Mouse (Mus musculus) midbrain, embryonic 12.5 days (tissue): Measurements from ENCODE around the gene Myh14. TPM values are rescaled to one million over a fixed set of nuclear protein-coding genes. Genes with fewer than 3 reads are reported as not detected.

Source experiments
- ATAC-seq: fragments of 200-750 bp; cut with Nextera tagmentation; 2 replicates; pipeline ENCODE4 v1.8.0; 2017; ENCODE audit warnings: low read depth, moderate TSS enrichment, moderate library complexity; ENCODE audit not compliant: low FRiP score
- H3K27ac ChIP-seq: fragments of 300-500 bp; sonication (generic); replicated peaks from 2 replicates; pipeline ENCODE4 v1.5.1; 2016; ENCODE audit warnings: mild to moderate bottlenecking
- H3K27me3 ChIP-seq: fragments of 300-500 bp; sonication (generic); 2 replicates; pipeline ENCODE4 v1.6.1; 2016; ENCODE audit warnings: mild to moderate bottlenecking
- H3K36me3 ChIP-seq: fragments of 300-500 bp; sonication (generic); 2 replicates; pipeline ENCODE4 v1.6.1; 2016
- H3K4me1 ChIP-seq: fragments of 300-500 bp; sonication (generic); 2 replicates; pipeline ENCODE4 v1.6.1; 2016
- H3K4me2 ChIP-seq: fragments of 300-500 bp; sonication (generic); replicated peaks from 2 replicates; pipeline ENCODE4 v1.6.1; 2016; ENCODE audit warnings: mild to moderate bottlenecking, moderate library complexity
- H3K4me3 ChIP-seq: fragments of 300-500 bp; sonication (generic); 2 replicates; pipeline ENCODE4 v1.5.1; 2016; ENCODE audit warnings: mild to moderate bottlenecking
- H3K9ac ChIP-seq: fragments of 300-500 bp; sonication (generic); replicated peaks from 2 replicates; pipeline ENCODE4 v1.6.1; 2016; ENCODE audit warnings: mild to moderate bottlenecking, moderate library complexity
- H3K9me3 ChIP-seq: fragments of 300-500 bp; sonication (generic); 2 replicates; pipeline ENCODE4 v1.6.1; 2016; ENCODE audit warnings: mild to moderate bottlenecking
- WGBS: fragments of 180-500 bp; shearing (Covaris S2); methylation state at CpG from one replicate; pipeline ENCODE4 v1.1.7; 2016; 5-methylcytosine and 5-hydroxymethylcytosine counted together
- polyA plus RNA-seq: library from polyadenylated mRNA; unstranded; fragments of >200 nt; fragmentation: Nextera tagmentation; extraction: Ambion mirVana; gene quantifications from 2 replicates; pipeline ENCODE4 v1.2.1, GENCODE M21; 2016

The Myh14 gene
- polyA plus RNA-seq, 1 experiment from 2014 or later, result 2.3 TPM

GRCm38 (mm10) chr7:44647729-44648128 is 22.9 kb downstream of the Myh14 start:
- no peaks in the 10 kb centered on the region for H3K9me3 ChIP-seq
- no peak overlapping the region for H3K4me3 ChIP-seq
- H3K36me3 ChIP-seq, result no peaks in the 10 kb centered on the region
- peaks cover 49% of the 10 kb centered on the region for H3K27me3 ChIP-seq
- H3K4me2 ChIP-seq, result no peak overlapping the region
- no peak overlapping the region for H3K9ac ChIP-seq
- H3K4me1 ChIP-seq, result no peaks in the 10 kb centered on the region
- H3K27ac ChIP-seq, result no peak overlapping the region
- WGBS, result 79% methylated on average over 10 of the region's 10 CpGs
- ATAC-seq, result no peak

GRCm38 (mm10) chr7:44647042-44647724 is 23.5 kb downstream of the Myh14 start:
- no peak overlapping the region for H3K4me2 ChIP-seq
- H3K36me3 ChIP-seq, result no peaks in the 10 kb centered on the region
- no peak for ATAC-seq
- no peak overlapping the region for H3K27ac ChIP-seq
- no peak overlapping the region for H3K9ac ChIP-seq
- H3K27me3 ChIP-seq, result peaks cover 46% of the 10 kb centered on the region
- H3K4me3 ChIP-seq, result no peak overlapping the region
- H3K9me3 ChIP-seq, result no peaks in the 10 kb centered on the region
- WGBS, result 54% methylated on average over 7 of the region's 7 CpGs
- no peaks in the 10 kb centered on the region for H3K4me1 ChIP-seq

GRCm38 (mm10) chr7:44645951-44646350 is 24.7 kb downstream of the Myh14 start:
- H3K9ac ChIP-seq, result no peak overlapping the region
- WGBS, result 22% methylated on average over 15 of the region's 15 CpGs
- 0 out of 2 replicates have a peak, but pooled peaks cover 3% of the 10 kb centered on the region for H3K4me1 ChIP-seq
- no peak overlapping the region for H3K4me3 ChIP-seq
- H3K36me3 ChIP-seq, result no peaks in the 10 kb centered on the region
- no peaks in the 10 kb centered on the region for H3K9me3 ChIP-seq
- H3K27me3 ChIP-seq, result peaks cover 52% of the 10 kb centered on the region
- no peak for ATAC-seq
- H3K4me2 ChIP-seq, result no peak overlapping the region
- H3K27ac ChIP-seq, result no peak overlapping the region

GRCm38 (mm10) chr7:44645256-44645655 is 25.4 kb downstream of the Myh14 start:
- H3K4me3 ChIP-seq, result no peak overlapping the region
- 88% methylated on average over 5 of the region's 5 CpGs for WGBS
- H3K4me1 ChIP-seq, result 0 out of 2 replicates have a peak, but pooled peaks cover 5% of the 10 kb centered on the region
- H3K4me2 ChIP-seq, result no peak overlapping the region
- ATAC-seq, result no peak
- H3K36me3 ChIP-seq, result no peaks in the 10 kb centered on the region
- no peaks in the 10 kb centered on the region for H3K9me3 ChIP-seq
- H3K27me3 ChIP-seq, result peaks cover 59% of the 10 kb centered on the region
- H3K27ac ChIP-seq, result no peak overlapping the region
- H3K9ac ChIP-seq, result no peak overlapping the region

GRCm38 (mm10) chr7:44641887-44642286 is 28.8 kb downstream of the Myh14 start:
- H3K27me3 ChIP-seq, result peaks cover 83% of the 10 kb centered on the region
- no peak for ATAC-seq
- WGBS, result 36% methylated on average over 8 of the region's 8 CpGs
- no peaks in the 10 kb centered on the region for H3K9me3 ChIP-seq
- H3K4me1 ChIP-seq, result 0 out of 2 replicates have a peak, but pooled peaks cover 14% of the 10 kb centered on the region
- H3K4me3 ChIP-seq, result no peak overlapping the region
- no peak overlapping the region for H3K27ac ChIP-seq
- no peaks in the 10 kb centered on the region for H3K36me3 ChIP-seq
- no peak overlapping the region for H3K4me2 ChIP-seq
- H3K9ac ChIP-seq, result no peak overlapping the region

GRCm38 (mm10) chr7:44640843-44641605 is 29.6 kb downstream of the Myh14 start:
- H3K4me3 ChIP-seq, result no peak overlapping the region
- H3K27me3 ChIP-seq, result peaks cover 86% of the 10 kb centered on the region
- ATAC-seq, result no peak
- H3K36me3 ChIP-seq, result no peaks in the 10 kb centered on the region
- WGBS, result 22% methylated on average over 25 of the region's 25 CpGs
- H3K4me1 ChIP-seq, result 0 out of 2 replicates have a peak, but pooled peaks cover 14% of the 10 kb centered on the region
- H3K9me3 ChIP-seq, result no peaks in the 10 kb centered on the region
- H3K9ac ChIP-seq, result no peak overlapping the region
- H3K27ac ChIP-seq, result no peak overlapping the region
- H3K4me2 ChIP-seq, result peak overlapping the region; percentile 21; the same call in 1 of the 2 replicates

GRCm38 (mm10) chr7:44638663-44639062 is 32.0 kb downstream of the Myh14 start:
- H3K4me1 ChIP-seq, result 0 out of 2 replicates have a peak, but pooled peaks cover 14% of the 10 kb centered on the region
- no peaks in the 10 kb centered on the region for H3K9me3 ChIP-seq
- peak overlapping the region; percentile 4; the same call in 1 of the 2 replicates for H3K4me3 ChIP-seq
- H3K27me3 ChIP-seq, result peaks cover 78% of the 10 kb centered on the region
- no peak for ATAC-seq
- no peak overlapping the region for H3K27ac ChIP-seq
- no peaks in the 10 kb centered on the region for H3K36me3 ChIP-seq
- 4% methylated on average over 16 of the region's 16 CpGs for WGBS
- H3K9ac ChIP-seq, result no peak overlapping the region
- H3K4me2 ChIP-seq, result peak overlapping the region; percentile 38

- Histone ChIP-seq H3K4me1 (0 out of 2 replicates have a peak, but pooled peaks cover 14% of the 10 kb centered on the region), H3K27ac (no peak overlapping the region), H3K27me3 (peaks cover 75% of the 10 kb centered on the region), H3K9me3 (no peaks in the 10 kb centered on the region), H3K4me2 (no peak overlapping the region), H3K4me3 (no peak overlapping the region), H3K36me3 (no peaks in the 10 kb centered on the region), H3K9ac (no peak overlapping the region)
- WGBS, result 85% methylated on average over 9 of the region's 9 CpGs
- ATAC-seq, result no peak
These were observed 34.0 kb downstream of the Myh14 start for GRCm38 (mm10) chr7:44636684-44637083.

- WGBS, result 21% methylated on average over 15 of the region's 15 CpGs
These were observed 37.2 kb downstream of the Myh14 start for GRCm38 (mm10) chr7:44633407-44633806.

GRCm38 (mm10) chr7:44632676-44633075 is 38.0 kb downstream of the Myh14 start:
- WGBS, result 31% methylated on average over 13 of the region's 13 CpGs
- peaks cover 38% of the 10 kb centered on the region for H3K27me3 ChIP-seq

More at GRCm38 (mm10) chr7:44633407-44633806, 37.2 kb downstream of the Myh14 start:
- Histone ChIP-seq H3K9me3 (no peaks in the 10 kb centered on the region), H3K27me3 (peaks cover 46% of the 10 kb centered on the region), H3K4me3 (no peak overlapping the region), H3K4me2 (no peak overlapping the region), H3K36me3 (no peaks in the 10 kb centered on the region), H3K27ac (no peak overlapping the region), H3K4me1 (0 out of 2 replicates have a peak, but pooled peaks cover under 1% of the 10 kb centered on the region), H3K9ac (no peak overlapping the region)
- ATAC-seq, result no peak

GRCm38 (mm10) chr7:44630437-44630836 is 40.2 kb downstream of the Myh14 start:
- ATAC-seq, result no peak
- no peak overlapping the region for H3K4me2 ChIP-seq
- no peak overlapping the region for H3K9ac ChIP-seq
- H3K4me3 ChIP-seq, result no peak overlapping the region
- H3K27ac ChIP-seq, result no peak overlapping the region
- H3K36me3 ChIP-seq, result no peaks in the 10 kb centered on the region
- no peaks in the 10 kb centered on the region for H3K4me1 ChIP-seq
- H3K9me3 ChIP-seq, result no peaks in the 10 kb centered on the region
- H3K27me3 ChIP-seq, result peaks cover 25% of the 10 kb centered on the region
- WGBS, result 80% methylated on average over 13 of the region's 13 CpGs

More at GRCm38 (mm10) chr7:44632676-44633075, 38.0 kb downstream of the Myh14 start:
- H3K4me2 ChIP-seq, result no peak overlapping the region
- no peak overlapping the region for H3K4me3 ChIP-seq
- H3K4me1 ChIP-seq, result no peaks in the 10 kb centered on the region
- H3K9ac ChIP-seq, result no peak overlapping the region
- H3K36me3 ChIP-seq, result no peaks in the 10 kb centered on the region
- no peak for ATAC-seq
- no peak overlapping the region for H3K27ac ChIP-seq
- H3K9me3 ChIP-seq, result no peaks in the 10 kb centered on the region

GRCm38 (mm10) chr7:44628402-44629034 is 42.1 kb downstream of the Myh14 start:
- no peak for ATAC-seq
- Histone ChIP-seq H3K27me3 (peaks cover 18% of the 10 kb centered on the region), H3K4me1 (no peaks in the 10 kb centered on the region; the same call in 1 of the 2 replicates), H3K4me2 (no peak overlapping the region), H3K27ac (no peak overlapping the region), H3K36me3 (no peaks in the 10 kb centered on the region), H3K4me3 (no peak overlapping the region), H3K9me3 (no peaks in the 10 kb centered on the region), H3K9ac (no peak overlapping the region)
- 83% methylated on average over 15 of the region's 15 CpGs for WGBS
